Mouse (Mus musculus) heart, adult 9 months (tissue): ENCODE measurements around the gene Galnt4.
A peak's percentile ranks its signal among the peaks of the same experiment; 100 is the strongest.

Experiments used
- DNase-seq, 2 experiments: peaks; one replicate each; pipeline ENCODE4 v3.0.0; 2022; ENCODE audit warnings: low spot score in 2 of 2

Galnt4 gene

DNA sequence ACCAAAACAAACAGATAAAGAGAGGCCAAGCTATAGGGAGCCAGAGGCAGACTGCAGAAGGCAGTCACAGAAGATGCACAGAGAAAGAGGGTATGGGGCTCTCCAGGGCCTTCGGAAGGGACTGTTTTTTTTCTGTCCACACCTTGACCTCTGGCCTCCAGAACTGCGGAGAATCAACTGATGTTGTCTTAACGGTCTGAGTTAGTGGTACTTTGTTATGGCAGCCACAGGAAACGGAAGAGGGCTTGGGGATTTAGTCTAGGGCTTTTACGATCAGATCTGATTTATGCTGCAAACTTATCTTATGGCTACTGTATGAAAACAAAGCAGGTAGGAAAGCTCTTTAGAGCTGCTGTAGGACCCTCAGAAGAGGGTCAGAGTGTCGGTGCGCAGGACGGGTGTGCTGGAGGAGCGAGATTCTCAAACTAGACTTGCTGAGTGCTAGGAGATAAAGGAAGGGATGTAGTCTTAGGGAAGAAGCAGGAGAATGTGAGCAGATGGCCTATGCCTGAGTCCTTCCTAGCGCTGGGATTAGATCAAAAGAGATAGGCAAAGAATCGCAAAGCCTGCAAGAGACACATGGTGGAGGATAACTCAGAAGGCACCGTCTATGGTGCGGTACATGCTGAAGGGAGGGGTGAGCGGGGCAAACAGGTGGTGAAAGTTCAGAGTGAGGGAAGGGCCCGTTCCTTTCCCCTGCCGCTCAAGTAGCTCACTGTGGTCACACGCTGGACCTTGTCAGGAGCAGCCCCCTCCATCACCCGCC is 7.7 kb downstream of the Galnt4 start:
- no peak for DNase-seq

DNA sequence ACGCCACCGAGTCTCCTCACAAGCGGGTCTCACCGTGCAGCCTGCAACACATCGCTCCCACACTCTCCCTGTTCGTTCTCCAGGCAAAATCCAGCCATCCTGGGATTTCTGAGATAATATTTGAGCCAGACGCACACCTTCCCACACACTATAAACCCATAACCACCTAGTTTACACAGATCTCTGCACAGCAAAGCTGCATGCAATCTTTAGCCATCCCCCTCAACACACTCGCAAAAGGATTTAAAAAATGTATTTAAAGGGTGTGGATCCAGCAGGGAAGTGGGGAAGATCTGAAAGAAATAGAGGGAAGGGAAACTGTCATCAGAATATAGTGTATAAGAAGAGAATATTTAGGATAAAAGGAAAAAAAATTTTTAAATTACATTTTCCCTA is 8.3 kb downstream of the Galnt4 start:
- no peak for DNase-seq

DNA sequence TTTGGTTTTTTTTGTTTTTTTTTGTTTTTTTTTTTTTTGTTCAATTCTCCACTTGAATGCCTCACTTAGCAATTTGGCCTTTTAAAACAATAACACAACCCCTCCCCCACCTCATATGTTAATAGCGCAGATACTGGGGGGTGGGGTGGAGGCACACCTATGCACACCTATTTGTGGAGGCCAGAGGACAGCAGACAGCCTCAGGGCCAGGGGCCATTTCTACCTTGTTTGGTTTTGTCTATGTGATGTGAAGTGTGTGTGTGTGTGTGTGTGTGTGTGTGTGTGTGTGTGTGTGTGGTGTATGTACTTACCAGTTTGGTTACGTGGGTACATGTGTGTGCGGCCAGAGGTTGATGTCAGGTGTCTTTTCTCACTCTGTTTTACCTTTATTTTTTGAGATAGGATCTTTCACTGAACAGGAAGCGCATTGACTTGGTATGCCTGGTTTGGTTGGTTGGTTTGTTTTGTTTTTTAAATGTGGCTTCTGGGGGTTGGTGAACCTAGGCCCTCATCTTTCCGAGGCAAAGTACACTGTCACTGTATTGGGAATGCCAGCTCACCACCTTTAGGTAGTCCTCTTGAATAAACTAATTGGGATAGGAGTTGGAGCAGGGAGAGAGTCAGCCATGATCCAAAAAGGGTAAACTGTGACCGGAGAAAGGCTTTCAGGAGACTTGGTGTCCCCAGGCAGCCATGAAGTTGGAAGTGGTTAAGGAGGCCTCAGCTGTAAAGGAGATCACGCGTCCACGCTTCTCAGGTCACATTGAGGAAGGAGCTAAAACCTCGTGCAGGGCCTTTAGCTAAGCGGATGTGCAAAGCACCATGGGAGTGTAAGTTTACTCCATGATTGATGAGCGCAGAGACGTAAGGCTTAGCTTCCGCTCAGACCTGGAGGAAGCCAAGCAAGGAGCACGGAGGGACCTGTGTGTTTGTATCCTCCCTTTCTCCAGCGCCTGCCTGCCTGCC is 9.0 kb downstream of the Galnt4 start:
- DNase-seq = no peak

DNA sequence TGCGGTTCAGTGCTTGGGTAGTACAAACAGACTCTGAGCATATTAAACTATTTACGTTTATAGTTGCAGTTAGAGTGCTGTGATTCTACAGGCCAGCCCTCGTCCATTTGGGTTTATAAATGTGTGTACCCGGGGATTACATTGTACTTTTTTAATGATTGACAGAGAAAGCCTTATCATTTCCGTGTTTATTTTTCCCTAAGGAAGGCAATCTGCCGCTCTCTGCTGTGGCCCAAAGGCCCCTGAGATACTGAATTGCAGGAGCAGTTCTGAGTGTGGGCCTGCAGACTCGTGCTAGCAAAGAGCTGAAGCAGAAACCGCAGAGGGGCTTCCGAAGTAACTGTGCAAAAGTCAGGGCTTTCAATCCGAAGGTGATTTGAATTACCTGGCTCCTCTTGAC is 9.9 kb downstream of the Galnt4 start:
- DNase-seq = no peak

DNA sequence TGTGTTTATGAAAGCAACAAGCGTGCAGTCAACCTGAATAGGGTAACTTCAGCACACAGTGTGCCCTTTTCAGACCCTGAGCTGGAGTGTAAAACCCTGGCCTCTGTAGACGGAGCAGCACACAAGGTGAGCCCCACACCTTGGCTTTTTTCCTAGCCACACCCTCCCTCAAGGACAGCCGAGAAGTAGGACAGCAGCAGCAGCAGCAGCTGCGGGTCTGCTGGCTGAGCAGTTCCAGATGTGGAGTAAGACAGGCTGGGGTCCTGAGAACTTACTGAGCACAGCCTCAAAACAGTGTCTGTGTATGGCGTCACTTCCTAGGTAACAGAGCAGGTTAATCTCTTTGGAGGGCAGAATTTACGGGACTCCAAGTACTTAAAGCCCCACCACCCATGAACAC is 10.7 kb downstream of the Galnt4 start:
- DNase-seq = no peak

DNA sequence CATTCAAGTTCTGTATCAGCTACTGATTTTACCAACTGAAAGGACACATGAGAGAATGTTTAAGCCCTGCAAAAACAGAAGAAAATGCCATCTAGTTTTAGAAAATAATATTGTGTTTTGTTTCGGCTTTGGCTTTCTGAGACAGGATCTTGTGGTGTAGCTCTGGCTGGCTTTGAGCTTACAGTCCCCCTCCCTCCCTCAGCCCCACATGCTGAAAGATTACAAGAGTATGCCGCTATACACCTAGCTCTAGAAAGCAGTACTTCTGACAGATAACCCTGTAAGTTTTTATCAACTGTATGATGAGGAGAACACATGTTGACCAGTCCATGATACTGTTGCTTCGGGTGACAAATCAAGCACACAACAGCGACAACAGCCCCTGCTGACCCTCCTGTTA is 11.5 kb downstream of the Galnt4 start:
- no peak for DNase-seq

DNA sequence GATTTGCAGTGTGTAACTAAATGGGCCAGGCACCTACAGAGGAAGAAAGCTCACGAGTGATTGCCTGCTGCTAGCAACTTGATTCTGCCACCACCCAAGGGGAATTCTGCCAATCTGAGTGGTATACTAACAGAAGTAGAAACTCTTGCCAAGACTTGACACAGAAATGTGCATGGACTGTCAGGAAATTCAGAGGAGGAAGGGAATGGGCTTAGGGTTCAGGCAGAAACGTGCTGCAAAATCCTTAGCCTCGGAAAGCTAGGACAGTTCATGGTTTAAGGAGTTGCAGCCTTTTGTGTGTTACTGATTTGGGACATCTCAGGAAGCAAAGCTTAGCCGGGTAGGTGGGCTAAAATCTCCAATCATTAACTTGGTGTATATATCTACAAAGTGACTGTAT is 18.3 kb downstream of the Galnt4 start, which contains the start of gene Phxr2:
Gene Phxr2, minus strand, starts transcription at position 101 of the 400 bp plus-strand sequence.
- no peak for DNase-seq

DNA sequence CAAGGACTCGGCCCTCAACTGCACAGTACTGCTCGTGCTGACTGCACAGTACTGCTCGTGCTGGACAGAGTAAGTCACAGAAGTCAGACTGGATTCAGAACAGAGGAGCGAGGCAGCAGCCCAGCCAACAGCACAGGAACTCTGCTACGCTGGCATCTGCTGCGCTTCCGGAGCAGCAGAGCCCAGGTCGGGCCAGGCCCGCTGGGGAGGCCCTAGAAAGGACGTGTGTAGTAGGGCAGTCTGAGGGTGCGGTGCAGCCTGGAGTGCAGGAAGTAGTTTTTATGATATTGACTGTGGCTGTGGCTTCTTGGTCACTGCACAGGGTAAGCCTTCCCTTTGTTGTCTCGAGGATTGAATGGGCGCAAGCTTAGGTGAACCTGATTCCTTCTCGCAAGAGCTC is 19.0 kb downstream of the Galnt4 start:
- no peak for DNase-seq

DNA sequence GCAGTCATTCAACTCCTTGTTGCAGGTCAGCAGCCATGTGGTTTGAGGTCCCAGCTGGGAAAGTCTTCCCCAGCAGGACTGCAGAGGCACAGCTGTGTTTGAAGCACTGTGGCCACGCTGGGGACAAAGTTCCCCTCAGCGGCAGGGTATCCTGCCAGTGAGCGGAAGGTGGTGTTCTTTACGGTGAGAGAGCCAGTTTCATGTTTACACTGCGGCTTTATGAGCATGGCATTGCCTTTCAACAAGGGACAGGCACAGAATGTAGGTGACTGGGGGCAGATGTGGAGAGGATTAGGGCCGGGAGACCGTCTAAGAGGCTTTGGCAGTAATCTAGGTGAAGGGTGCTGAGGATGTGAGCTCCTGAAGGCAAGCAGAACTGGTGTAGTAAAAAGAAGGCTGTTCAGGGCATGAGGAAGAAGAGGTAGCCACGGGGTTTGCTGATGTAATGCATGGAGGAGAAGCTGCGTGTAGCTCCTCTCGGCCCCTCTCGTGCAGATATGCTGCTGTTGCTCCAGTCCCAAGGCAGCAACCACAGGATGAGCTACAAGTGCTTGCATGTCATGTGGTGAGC is 19.8 kb downstream of the Galnt4 start:
- no peak for DNase-seq

DNA sequence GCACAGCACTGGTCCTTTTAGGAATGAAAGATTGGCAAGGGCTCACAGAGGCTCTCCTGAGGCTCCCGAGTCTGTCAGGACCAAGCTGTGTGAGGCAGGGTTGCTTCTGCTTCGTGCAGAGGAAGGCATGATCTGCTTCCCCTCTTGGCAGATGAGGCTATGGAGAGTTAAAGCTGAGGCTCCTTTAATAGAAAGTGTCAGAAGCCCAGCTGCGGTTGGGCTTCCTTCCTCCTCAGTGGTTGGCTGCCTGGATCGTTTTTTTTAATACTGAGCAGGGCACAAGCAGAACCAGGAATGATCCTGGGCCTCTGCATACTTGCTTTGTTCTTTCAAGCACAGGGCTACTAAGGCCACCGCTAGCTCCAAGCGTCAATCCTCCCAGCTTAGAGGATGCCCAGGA is 22.7 kb downstream of the Galnt4 start:
- peak; percentile 38 to 61 for DNase-seq

DNA sequence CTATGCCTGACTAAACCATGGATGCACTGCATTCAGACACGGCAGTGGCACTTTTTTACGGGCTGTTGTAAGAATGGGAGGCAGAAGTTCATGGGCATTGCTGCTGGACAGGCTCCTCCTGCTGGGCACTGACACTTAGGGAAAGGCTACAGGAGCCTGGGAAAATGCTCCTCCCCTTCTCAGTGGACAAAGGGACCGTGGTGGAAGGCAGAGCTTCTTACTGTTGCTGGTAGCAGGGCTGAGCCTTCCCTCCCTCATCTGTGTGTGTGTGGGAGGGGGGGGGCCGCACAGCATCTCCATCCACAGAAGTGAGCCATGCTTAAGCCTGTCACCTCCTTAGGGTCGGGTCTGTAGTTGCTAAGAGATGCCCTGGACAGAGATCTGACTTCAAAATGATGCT is 23.3 kb downstream of the Galnt4 start:
- DNase-seq = no peak

DNA sequence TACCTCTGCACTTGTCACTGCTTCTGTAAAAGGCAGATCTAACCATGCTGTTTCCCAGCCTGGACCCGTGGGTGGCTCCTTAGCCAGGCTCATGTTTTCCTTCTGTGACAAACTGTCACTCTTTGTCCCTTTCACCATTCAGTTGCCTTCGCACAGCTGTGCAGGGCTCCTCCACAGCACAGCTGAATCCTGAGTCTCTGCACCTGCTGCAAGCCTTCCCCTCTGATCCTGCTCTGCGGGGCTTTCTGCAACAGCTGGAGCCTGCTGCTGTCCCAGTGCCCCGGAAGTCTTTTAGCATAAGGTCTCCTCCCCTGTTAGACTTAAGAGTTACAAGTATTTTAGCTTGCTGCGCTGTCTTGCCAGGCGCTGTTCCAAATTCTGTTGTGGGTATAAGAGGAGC is 24.2 kb downstream of the Galnt4 start:
- no peak for DNase-seq

DNA sequence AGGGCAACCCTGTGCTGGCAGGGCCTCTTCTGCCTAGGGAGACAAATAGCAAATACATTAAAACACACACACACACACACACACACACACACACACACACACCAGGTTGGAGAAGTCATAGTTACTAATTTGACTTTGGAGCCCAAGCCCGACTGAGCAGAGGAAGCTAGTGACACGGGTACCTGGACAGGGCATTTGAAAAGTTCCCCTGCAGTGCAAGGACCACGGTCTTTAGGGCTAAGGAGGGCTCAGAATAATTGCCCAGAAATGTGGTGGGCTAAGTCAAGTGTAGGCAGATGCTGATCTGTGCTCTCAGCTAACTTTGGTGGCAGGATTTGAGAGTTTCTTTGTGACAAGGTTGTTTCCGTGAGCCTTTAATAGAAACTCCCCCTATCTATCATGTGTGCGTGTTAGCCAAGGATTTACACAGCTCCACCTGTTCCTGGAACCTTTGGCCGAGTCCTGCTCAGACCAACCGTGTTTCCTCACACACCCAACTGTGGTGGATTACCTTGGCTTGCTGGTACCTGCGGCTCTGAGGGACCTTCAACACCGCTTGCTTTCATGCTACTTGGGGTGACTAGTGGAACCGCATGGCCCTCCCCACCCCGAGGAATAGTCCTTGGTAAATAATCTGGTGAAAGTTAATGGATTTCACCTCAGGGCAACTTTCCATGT is 24.8 kb downstream of the Galnt4 start:
- no peak for DNase-seq

DNA sequence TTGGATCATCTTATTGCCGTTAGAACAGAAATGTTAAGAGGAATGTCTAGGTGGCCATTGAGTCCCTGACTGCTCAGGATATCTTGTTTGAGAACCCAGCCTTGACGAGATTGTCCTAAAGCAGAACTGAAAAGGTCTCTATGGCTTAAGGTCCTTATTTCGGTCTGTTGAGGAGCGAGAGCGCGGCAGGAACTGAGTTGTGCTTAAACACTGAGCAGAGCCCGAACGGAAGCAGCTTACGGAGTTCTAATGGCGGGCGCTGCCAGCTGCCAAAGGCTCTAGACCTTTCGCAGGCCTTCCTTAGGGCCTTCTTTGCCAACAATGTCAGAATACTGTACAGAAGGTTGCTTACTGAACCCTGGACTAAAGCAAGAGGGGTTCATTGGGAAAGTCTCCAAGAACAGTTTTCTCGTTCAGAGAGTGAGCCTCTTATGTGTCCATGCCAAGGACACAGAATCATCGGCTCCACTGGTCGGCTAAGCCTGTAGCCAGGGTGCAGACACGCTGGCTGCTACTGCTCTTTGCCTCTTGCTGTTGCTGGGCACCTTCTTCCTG is 25.4 kb downstream of the Galnt4 start:
- no peak for DNase-seq

DNA sequence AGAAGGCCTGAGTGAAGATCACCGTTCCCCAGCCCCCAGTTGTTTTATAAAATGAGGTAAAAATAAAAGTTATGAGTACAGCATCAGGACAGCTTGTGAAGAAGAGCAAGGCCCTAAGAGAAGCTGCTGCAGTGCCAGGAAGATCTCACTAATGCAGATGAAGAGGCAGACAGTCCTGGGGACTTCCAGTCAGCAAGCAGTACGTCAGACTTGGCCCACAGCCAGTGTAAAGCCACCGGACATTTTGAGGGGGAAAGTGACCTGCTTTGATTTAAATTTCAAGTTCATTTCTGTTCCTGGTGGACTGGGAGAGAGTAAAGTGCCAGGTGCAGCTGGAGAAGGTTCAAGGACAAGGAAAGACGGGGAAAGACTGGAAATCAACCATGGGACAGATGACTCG is 28.4 kb downstream of the Galnt4 start:
- DNase-seq = no peak

DNA sequence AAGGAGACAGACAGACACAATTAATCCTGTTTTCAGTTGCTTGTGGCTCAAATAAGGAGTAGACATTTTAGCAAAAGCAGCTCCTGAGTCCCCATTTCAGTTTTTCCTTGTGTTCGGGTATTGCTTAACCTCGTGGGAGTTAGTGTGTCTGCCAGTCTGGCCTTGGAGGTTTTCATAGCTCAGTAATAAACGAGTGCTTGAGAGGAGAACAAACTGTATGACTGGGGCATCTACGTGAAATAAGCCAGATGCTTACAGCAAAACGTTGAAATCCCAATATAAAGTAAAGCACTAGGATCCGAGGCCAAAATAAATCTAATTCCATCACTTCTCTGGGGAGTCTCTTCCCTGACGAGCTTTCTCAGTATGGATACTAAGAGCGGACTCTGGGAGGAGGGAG is 37.7 kb downstream of the Galnt4 start:
- DNase-seq = no peak

DNA sequence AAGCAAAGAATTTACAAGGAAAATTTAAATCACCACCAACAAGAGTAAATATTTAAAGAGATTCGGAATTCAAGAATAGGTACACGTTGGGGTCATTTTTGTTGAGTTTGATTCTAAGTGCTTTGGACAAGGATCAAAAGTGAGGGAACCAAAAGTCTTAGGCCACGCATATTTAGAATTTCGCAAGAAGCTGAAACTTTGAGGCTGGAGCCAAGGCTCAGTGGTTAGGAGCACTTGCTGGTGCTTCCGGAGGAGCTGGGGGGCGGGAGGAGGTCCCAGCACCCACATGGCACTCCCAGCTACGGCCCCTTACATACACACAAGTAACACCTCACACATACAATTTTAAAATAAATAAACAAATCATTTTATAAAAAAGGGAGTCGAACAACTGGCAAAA is 38.6 kb downstream of the Galnt4 start:
- no peak for DNase-seq

DNA sequence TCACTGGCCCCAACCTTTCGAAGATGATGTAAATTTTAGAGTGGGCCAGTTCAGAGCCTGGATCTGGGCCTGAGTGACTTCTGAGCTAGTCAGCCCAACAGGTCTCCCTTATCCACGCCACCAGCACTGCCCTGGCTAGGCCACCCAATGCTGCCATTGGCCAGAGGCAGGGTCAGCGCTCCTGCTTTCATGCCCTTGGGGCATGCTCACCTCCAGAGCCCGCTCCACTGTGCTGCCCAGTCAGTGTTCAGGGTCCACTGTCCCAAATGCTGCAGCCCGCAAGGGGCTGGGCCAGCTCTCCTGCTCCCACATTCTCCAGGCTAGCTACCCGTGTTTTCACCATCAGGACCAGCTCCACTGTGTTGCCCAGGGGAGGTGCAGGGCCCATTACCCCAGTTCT is 42.1 kb downstream of the Galnt4 start:
- no peak for DNase-seq

DNA sequence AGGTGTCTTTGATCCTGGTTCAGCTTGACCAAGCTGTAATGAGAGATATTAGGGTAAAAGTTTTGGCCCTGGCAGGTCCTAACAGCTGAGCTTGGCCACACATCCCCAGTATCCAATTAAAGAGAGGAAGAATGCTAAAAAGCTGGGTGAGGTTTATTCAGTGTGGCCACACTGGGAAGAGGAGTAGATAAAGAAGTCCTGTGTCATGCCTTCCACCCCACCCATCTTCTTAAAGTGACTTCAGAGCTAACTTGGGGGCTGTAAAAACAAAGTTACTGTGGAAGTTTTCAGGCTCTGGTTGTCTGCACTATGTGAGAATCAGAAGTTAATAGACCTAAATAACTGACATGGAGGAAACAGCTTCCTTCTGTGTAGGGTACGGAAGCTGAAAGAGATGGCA is 43.6 kb downstream of the Galnt4 start:
- no peak for DNase-seq

DNA sequence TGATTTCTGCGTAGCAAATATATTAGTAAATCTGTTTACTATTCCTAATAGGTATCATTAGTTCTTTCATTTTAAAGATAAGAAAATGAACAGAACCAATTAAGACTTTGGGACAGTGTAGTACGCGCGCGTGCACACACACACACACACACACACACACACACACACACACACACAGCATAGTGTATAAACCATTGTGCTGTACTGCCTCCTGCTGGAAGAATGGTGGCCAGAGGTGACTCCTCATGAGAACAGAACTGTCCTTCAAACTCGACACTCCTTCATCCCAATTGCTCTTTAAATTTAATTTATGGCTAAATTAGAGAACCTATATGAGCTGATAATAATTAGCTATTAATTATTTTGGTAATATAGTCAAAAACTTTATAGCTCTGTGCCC is 44.1 kb downstream of the Galnt4 start:
- no peak for DNase-seq

DNA sequence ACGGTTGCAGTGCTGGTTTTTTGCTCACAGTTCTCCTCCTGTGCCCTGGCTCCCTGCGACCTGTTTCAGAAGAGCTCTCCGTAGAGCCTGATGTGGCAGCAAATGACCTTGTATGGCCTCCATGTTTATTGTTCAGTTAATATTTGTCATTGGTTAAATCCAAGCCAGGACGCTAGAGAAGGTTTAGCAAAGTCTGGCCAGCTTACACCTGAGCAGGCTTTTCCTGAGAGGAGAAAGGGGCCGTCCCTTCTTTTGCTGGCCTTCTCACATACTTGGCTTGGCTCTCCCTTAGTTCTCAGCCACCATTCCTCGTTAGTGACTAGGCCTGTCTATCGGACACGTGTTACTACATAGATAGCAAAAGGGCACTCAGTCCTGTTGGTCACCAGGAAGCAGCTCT is 46.7 kb downstream of the Galnt4 start:
- no peak for DNase-seq

DNA sequence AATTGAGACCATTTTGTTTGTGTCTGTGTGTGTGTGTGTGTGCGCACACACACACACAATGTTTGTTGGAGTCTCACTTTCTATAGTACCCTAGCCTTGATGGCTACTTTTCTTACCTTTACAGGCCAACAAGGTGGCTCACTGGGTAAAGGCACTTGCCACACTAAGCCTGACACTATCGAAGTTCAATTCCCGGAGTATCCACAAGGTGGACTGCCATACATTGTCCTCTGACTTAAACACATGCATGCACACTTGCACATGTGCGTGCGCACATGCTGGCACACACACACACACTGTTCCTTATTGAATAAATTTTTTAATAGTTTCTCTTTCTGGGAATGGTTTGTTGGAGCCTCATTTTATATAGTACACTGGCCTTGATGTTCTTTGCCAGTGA is 48.8 kb downstream of the Galnt4 start:
- no peak for DNase-seq
